Mouse (Mus musculus): Measurements from ENCODE around the gene Nptx1.

The Nptx1 gene

DNA sequence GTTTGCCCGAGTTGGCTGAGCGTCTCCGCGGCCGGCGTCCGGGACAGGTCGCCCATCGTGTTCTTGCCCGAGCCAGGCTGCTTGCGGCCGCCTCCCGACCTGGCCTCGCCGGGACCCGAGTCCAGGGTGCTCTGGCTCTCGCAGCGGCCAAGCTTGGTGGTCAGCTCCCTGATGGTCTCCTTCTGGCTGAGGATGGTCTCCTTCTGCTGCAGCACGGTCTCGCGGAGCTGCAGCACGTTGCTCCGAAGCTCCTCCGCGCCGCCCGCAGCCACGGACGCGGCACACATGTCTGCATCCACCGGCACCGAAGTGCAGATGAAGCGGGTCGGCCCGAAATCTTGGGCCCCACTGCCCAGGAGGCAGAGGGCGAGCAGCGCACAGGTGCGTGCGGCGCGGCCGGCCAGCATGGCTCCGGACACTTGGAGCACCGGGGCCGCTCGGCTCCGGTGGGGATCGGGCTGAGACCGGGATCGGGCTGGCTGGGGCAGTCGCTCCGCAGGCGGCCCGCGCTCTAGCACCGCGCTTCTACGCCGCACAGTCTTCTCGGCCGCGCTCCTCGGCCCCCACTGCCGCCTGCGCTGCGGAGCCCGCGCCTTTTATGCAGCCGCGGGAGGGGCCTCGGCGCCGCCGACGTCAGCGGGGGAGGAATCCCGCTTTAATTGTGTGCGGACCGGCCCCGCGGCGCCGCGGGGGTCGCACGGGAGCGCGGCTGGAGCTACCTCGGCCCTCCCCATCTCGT is at the start of gene Nptx1:
Gene Nptx1, minus strand, starts transcription at position 571 of the 739 bp plus-strand sequence.
- peak; percentile 57 for DNase-seq (ENCODE audit: inconsistent ontology term)

DNA sequence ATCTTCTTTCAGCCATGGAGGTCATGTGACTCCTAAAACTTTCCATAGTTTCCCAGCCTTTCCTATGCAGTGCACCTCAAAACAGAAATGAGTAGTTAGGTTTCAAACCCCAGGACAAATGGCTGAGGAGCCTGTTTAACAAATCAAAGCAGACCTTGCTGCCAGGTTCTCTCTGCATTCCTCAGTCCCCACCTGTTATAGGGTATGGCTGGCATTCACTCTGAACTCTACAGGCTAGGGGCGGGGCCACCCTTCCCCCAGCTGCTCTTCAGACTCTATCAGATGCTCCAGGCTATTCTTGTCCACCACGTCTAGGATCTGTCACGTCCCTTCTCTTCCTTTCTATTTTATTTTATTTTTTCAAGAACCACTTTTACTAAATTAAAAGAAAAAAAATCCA is 46.4 kb upstream of the Nptx1 start:
- no peak for DNase-seq (ENCODE audit: inconsistent ontology term)

DNA sequence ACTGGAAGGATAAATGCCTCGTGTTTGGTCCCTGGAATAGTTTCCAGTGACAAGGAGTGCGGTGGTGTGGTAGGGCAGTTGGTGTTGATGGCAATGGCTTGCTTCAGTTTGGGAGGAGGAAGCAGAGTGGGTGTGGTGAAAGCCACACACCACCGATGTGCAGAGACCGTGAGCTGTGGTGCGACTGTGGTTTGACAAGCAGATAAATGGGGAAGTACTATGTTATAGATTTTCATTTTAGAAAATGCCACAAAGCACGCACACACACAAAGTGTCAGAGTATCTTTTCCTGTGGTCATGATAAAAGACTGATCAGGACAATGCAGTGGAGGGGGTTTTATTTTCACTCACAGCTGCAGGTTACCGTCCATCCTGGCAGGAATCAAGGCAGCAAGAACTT is 41.7 kb upstream of the Nptx1 start:
- DNase-seq (ENCODE audit: inconsistent ontology term): no peak

- DNase-seq (ENCODE audit: inconsistent ontology term): no peak
Observed at GRCm38 (mm10) chr11:119587112-119587511, 39.6 kb upstream of the Nptx1 start.

GRCm38 (mm10) chr11:119586511-119586910 is 39.0 kb upstream of the Nptx1 start:
- DNase-seq (ENCODE audit: inconsistent ontology term): no peak

- DNase-seq (ENCODE audit: inconsistent ontology term): no peak
Observed at GRCm38 (mm10) chr11:119577721-119578120, 30.2 kb upstream of the Nptx1 start.

GRCm38 (mm10) chr11:119576855-119577254 is 29.3 kb upstream of the Nptx1 start:
- peak; percentile 54 for DNase-seq (ENCODE audit: inconsistent ontology term)

- DNase-seq (ENCODE audit: inconsistent ontology term): peak; percentile 17
Observed at GRCm38 (mm10) chr11:119572316-119573010, 24.9 kb upstream of the Nptx1 start.

GRCm38 (mm10) chr11:119566188-119566587 is 18.6 kb upstream of the Nptx1 start:
- DNase-seq (ENCODE audit: inconsistent ontology term): no peak

- no peak for DNase-seq (ENCODE audit: inconsistent ontology term)
Observed at GRCm38 (mm10) chr11:119565684-119566083, 18.1 kb upstream of the Nptx1 start.

GRCm38 (mm10) chr11:119565021-119565420 is 17.5 kb upstream of the Nptx1 start:
- no peak for DNase-seq (ENCODE audit: inconsistent ontology term)

- no peak for DNase-seq (ENCODE audit: inconsistent ontology term)
Observed at GRCm38 (mm10) chr11:119564383-119564782, 16.8 kb upstream of the Nptx1 start.

GRCm38 (mm10) chr11:119563166-119563565 is 15.6 kb upstream of the Nptx1 start:
- no peak for DNase-seq (ENCODE audit: inconsistent ontology term)

- no peak for DNase-seq (ENCODE audit: inconsistent ontology term)
Observed at GRCm38 (mm10) chr11:119562286-119562685, 14.7 kb upstream of the Nptx1 start.

- no peak for DNase-seq (ENCODE audit: inconsistent ontology term)
Observed at GRCm38 (mm10) chr11:119558870-119559610, 11.5 kb upstream of the Nptx1 start.

GRCm38 (mm10) chr11:119557940-119558869 is 10.7 kb upstream of the Nptx1 start:
- peak; percentile 29 for DNase-seq (ENCODE audit: inconsistent ontology term)

- no peak for DNase-seq (ENCODE audit: inconsistent ontology term)
Observed at GRCm38 (mm10) chr11:119555170-119555569, 7.6 kb upstream of the Nptx1 start.

- DNase-seq (ENCODE audit: inconsistent ontology term): no peak
Observed at GRCm38 (mm10) chr11:119554706-119555105, 7.2 kb upstream of the Nptx1 start.

DNA sequence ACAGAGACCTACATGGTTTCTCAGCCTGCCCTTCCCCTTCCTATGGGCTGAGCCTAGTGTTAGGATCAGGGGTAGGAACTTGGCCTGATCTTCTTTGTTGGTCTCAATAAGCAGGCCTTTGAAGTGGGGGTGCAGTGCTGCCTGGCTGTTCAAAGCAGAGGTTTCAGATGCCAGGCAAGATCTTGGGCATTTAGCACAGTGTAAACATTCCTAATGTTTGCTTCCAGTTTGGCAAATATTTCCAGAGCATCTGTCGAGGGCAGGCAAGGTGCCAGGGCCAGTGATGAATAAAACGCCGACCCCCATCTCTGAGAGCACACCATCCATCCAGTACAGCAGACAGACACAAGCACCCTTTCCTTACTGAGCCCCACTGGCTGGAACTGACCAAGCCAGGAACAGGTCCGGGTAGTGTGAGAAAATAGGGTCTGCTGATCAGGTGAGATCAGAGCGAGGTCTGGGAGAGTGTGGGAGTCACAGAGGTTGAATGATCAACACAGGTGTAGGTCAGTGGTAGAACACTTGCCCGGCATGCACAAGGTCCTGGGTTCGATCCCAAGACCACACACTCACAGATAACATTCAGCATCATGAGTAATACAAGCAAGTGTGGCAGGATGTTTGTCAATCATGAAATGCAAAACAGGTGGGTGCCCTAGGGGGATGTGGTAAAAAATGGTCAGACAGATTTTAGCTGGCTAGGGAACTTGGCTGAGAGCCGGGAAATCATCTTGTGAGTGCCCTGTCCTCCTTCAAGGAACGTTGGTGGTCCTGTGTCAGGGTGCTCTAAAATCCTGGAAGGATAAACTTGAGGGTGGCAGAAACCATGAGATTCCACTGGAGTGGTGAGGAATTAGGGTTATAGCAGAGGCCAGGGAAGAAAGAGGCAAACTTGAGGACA is 5.6 kb upstream of the Nptx1 start:
- DNase-seq (ENCODE audit: inconsistent ontology term): peak; percentile 28

GRCm38 (mm10) chr11:119552301-119552700 is 4.7 kb upstream of the Nptx1 start:
- DNase-seq (ENCODE audit: inconsistent ontology term): peak; percentile 53
